Mouse (Mus musculus) embryo, embryonic 10.5 days (tissue): ENCODE results near the gene Hmox2.

Experiments
- DNase-seq: peaks from one replicate; pipeline ENCODE4 v3.0.0-alpha.2; 2015; ENCODE audit warnings: low spot score

The Hmox2 gene

DNA sequence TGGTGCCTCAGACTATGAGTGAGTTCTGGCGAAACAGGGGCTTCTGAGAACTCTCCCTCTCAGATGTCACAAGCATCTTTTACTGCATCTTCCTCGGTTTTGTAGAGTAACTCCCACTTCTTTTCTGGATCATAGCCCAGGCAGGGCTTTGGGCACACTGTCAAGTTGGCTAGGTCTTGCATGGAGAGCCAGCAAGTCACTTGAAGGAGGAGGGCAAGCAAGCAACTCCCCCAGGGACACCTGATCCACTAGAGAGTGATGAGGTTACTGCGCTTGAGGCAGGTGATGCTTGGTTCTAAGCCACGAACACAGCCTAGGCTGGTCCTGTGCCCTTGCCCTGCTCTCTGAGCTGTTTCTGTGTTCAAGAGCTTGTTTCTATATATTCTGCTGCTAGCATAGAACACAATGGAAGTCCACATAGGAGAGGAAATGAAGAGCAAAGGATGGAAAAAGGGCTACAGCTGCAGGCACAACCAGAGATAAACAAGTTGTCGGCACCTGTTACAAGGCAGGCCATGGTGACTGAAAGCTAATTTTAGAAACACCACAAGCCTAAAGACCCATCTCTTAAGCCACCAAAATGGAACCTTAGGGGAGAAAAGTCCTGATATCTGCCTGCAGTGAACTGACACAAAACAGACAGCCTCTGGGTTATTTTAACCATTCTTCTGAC lies 55.5 kb downstream of the Hmox2 start:
- DNase-seq, result no peak

GRCm38 (mm10) chr16:4782515-4782914 lies 56.4 kb downstream of the Hmox2 start:
- DNase-seq, result no peak

DNA sequence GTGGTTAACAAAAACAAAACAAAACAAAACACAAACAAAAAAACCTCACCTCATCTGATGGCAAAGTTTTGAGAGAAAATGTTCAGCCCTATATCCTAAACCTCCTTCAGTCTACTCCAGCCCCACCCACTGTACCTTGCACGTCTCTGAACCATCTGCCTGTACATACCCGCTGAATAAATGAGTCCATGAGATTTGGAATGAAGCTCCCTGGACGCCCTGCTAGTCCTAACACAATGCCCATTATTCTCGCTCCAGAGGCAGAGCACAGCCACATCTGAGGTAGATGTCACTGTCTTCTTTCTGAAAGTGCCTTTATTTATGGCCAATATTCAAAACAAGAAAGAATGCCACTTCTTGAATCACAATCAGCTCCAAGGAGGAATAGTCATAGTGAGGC lies 59.5 kb downstream of the Hmox2 start:
- DNase-seq, result no peak

DNA sequence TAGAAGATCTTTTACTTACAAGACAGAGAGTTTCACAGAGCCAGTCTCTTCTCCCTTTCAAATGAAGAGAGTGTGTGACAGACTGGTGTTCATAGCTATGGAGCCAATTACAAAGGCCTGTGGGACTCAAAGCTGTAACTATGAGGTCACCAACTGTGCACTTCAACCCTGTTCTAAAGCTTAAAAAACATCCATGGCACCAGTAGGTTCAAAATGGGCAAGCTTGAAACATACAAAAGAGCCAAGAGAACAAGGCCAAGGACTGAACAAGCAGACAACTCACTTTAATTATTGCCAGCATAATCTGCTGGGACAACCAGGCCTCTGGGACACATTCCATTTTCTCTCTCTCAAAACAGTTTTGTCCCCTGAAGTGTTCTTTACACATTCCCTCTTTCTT lies 62.0 kb downstream of the Hmox2 start:
- DNase-seq, result no peak

GRCm38 (mm10) chr16:4789311-4789768 lies 63.2 kb downstream of the Hmox2 start:
- DNase-seq, result peak; percentile 53

- DNase-seq, result peak; percentile 97
These were observed 63.8 kb downstream of the Hmox2 start, which contains the start of gene Cdip1 for GRCm38 (mm10) chr16:4789810-4790559. TSS of gene Cdip1 (minus strand) at chr16:4790292.

DNA sequence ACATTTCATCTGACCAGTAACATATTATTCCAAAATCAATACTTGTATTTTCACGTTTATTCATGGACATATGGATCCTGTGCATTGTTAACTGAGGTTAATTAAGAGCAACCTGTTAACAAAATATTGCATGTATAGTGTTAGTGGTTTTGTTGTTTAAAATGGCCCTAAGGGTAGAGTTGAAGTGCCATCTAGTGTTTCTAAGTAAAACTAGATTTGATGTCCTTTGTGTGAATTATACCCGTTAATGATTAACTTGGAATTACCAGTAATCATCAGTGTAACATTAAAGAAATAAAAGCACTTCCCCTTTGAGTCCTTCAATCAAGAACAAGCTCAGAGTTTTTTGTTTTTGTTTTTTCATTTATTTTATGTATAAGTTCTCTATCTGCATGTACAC lies 65.2 kb downstream of the Hmox2 start:
- no peak for DNase-seq

- no peak for DNase-seq
These were observed 70.5 kb downstream of the Hmox2 start for GRCm38 (mm10) chr16:4796631-4797030.
